Mouse (Mus musculus): Measurements from ENCODE around the gene Zfp524. TPM values are rescaled to one million over a fixed set of nuclear protein-coding genes. Genes with fewer than 3 reads are reported as not detected.

Gene Zfp524
- total RNA-seq, 2 experiments from 2014 or later = 7.8 to 9.4 TPM

- intact Hi-C loops (cut with DNase I) = no loop called here
Measured at GRCm38 (mm10) chr7:5038940-5039339, 24.7 kb downstream of the Zfp524 start.

DNA sequence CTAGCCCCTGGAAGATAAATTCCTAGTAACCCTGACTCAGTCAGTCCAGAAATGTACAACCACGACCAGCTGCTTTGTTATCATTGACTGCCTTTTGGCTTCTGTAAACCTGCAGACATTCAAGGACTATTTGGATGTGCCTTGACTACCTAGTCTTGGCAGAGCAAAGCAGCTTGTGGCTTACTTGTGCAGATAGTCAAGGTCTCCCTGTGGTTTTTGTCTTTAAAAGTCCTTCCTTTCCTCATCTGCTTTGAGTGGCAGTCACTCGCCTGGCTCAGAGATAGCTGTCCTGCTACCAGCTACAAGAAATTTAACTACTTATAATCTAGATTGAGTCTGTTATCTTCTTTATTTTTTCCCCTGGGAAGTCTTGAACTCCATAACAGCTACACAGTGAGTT, 30.8 kb downstream of the Zfp524 start:
- intact Hi-C loops (cut with DNase I) = no loop called here
- DNase-seq = no peak

More at GRCm38 (mm10) chr7:5038940-5039339, 24.7 kb downstream of the Zfp524 start:
- no peak for DNase-seq

- no peak for DNase-seq
- intact Hi-C loops (cut with DNase I) = no loop called here
Measured at GRCm38 (mm10) chr7:5046112-5046511, 31.9 kb downstream of the Zfp524 start.

DNA sequence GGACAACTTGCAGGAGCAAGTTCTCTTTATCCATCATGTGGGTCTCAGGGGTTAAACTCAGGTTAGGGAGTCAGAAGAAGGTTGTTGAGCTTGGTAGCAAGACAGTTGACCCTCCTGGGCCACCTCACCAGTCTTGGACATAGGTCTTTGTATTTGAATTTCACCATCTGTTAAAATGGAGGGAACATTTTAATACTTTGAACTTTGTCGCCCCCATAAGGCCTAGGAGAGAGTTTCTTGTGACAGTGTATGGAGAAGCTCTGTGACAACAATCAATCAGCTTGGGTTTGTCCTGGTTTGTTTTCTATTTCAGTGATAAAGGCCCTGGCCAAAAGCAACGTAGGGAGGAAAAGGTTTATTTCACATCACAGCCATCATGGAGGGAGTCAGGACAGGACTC, 33.1 kb downstream of the Zfp524 start:
- DNase-seq = peak; percentile 53 to 68
- intact Hi-C loops (cut with DNase I) = loop anchor here (1.0 kb wide), 1 partner anchor 104 kb away; no protein-coding TSS in a partner anchor

DNA sequence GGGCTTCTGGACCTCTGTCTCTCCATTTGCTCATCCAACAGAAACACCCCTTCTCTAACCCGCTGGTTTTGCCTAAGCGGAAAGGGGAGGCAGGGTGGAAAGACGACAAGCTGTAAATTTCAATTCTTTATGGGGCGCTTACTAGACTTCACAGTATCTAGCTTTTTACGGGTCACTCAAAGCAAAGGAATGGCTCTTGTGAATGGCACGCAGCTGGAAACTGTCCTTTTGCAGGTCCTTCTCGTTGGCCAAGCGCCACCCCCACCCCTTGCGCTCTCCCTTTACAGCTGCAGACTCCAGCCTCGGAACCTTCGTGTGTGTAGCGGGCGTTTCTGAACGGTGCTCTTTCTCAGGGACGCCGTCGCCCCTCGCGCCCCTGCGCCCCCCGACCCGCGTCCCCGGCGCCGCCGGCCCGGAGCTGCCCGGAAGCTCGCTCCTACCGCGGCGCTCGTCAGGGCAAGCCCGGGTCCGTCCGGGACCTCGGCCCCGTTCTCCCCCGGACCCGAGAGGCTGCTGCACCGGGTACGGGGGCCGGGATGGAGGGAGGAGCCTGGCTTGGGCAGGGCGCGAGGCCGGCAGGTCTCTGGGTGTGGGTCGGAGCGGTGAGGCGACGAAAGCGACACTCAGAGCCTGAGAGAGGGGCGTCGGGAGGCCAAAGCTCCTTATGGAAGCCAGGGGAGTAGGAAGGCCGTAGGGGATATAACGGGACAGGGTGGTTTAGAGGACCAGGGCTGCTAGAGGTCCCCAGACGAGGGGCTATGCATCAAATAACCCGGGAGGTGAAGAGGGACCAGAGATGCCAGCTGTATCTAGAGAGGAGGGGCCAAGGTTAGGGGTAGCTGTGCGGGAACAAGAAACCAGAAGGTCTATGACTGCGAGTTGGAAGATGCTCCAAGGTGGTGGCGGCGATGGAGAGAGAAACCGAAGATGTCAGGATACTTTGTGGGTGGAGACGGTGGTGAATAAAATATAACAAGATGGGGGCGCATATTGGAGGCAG, 37.3 kb downstream of the Zfp524 start, which contains the start of gene Zfp580:
Gene Zfp580, plus strand, starts transcription at position 346 of the 1,000 bp plus-strand sequence.
- peak; percentile 83 to 87 for DNase-seq
- intact Hi-C loops (cut with DNase I) = loop anchor here (2.0 to 10.0 kb wide), 2 partner anchors 55 to 367 kb away; partner anchors contain the start of genes Hspbp1 and Zfp579

DNA sequence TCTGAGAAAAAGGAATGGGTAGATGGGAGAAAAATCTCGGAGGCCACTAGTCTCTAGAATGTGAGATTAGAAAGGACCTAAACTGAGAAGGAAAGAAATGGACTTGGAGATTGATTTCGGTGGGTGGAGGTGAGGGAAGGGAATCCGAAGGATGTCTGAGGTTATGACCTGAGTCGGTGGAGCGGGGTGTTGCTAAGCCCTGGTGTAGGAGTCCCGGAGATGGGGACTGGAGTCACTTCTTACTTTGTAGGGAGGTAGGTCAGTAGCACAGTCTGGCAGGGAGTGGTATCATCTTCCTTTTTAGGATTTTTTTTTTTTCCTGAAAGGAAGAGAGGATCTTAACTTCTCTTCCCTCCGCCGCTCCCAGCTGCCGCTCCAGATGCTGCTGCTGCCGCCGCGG, 38.2 kb downstream of the Zfp524 start:
- intact Hi-C loops (cut with DNase I) = loop anchor here (10.0 kb wide), 1 partner anchor 368 kb away; the partner anchor contains the start of gene Hspbp1
- DNase-seq = no peak

GRCm38 (mm10) chr7:5052931-5053343, 38.7 kb downstream of the Zfp524 start:
- intact Hi-C loops (cut with DNase I) = loop anchor here (10.0 kb wide), 1 partner anchor 368 kb away; the partner anchor contains the start of gene Hspbp1
- DNase-seq = no peak

DNA sequence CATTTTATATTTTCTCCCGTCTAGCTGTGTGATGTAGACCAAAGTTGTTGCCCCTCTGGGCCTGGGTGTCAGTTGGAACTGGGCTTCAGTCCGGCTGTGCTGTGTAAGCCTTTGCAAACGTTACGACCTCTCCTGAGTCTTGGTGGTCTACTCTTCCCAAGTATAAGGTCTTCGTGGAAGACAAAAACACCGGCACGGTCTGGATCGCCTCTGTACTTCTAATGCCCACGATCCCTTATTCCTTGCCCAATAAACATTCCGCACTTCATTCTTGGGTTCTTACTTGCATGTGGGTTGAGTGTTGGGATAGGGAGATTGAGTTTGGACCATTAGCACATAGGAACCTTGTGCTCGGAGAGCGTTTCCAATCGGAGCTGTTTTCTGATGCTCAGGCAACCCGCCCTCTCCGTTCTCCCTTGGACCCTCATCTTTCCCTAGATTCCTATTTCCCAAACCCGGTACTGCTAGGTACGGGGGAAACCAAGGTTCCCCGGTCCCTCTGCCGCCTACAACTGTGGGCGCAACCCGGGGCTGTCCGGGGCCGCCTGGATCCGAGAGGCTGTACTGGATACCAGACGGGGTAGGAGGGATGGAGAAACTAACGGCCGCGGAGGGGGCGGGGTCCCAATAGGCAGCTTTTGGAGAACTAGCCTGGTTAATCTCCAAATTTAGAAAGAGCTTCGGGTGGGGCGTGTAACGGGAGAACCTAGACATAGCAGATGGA, 39.4 kb downstream of the Zfp524 start:
- DNase-seq = no peak
- intact Hi-C loops (cut with DNase I) = loop anchor here (10.0 kb wide), 1 partner anchor 369 kb away; the partner anchor contains the start of gene Hspbp1

DNA sequence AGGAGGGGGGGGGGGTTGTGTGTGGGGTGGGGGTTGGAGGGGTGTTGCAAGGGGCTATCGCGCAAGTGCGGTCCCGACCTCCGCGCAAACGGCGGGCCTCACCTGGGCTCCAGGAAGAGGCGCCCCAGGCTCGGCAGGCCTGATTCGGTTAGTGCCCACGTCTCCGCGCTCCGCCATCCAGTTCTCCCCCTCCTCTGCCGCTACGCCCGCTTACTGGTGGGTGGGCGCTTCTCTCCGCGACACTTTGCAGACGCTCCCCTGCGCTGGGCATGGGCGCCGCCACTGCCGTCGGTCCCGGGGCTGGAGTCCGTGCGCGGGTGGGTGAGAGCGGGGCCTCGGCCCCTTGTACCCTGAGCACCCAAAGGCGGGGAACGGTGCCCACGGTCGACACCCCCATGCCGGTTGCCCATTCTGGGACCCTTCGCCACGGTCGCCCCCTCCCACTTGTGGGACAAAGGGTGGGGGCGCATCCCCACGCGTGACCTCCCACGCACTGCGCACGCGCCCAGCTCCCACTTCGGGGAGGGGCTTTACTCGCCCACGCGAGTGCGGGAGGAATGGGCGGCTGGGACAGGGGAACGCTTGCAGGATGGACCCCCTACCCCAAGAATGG, 42.5 kb downstream of the Zfp524 start:
- no peak for DNase-seq
- intact Hi-C loops (cut with DNase I) = loop anchor here (10.0 kb wide), 1 partner anchor 372 kb away; the partner anchor contains the start of gene Hspbp1

DNA sequence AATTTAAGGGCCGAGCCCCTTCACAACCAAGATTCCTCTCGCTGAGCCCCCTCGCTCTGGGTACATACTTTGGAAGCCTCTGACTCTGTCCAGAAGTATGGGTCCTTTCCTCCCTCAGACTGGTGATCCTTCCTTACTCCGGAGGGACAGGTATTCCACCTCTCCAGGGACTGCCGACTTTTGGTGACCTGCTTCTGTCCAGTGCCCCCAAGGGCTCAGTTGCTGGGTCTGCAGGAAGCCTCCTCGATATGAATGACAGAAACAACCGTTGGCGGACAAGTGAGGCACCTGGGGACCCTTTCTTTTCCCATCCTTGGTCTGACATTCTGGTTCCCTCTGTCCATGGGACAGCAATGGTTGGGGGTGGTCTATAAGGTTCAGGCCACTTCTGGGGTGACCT, 43.2 kb downstream of the Zfp524 start:
- intact Hi-C loops (cut with DNase I) = loop anchor here (10.0 kb wide), 1 partner anchor 373 kb away; the partner anchor contains the start of gene Hspbp1

DNA sequence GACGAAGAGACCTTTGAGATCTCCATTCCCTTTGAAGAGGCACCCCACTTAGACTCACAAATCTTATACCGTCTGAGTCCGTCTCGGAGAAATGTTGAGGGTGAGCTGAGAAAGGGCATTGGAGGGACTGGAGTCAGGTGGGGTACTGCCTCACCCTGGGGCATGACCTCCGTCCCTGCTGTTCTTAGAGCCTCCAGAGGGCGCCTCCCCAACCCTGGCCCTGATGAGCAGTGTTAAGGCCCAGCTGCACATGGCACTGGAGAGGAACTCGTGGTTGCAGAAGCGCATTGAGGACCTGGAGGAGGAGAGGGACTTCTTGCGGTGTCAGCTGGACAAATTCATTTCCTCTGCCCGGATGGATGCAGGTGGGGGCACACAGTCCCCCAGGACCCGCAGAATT, 43.6 kb downstream of the Zfp524 start:
- intact Hi-C loops (cut with DNase I) = loop anchor here (10.0 kb wide), 1 partner anchor 373 kb away; the partner anchor contains the start of gene Hspbp1
- DNase-seq = no peak

More for the DNA sequence above, 43.2 kb downstream of the Zfp524 start:
- no peak for DNase-seq

DNA sequence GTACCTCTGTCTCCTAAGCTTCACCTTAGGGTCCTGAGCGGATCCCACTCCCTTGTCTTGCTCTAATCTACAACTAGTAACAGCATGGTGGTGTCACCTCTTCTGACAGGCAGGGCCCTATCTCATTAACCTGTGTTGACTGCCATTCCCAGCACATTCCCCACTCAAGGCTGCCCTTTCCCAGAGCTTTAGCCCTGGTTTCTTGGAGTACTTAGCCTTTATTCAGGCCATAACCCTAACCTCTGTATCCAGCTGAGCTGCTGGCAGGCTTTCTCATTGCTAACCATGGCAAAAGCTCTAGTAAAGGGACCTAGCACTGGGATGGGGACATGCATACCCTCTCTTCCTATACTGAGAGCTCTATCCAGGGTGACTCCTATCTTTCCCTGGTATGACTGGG, 44.4 kb downstream of the Zfp524 start:
- no peak for DNase-seq

DNA sequence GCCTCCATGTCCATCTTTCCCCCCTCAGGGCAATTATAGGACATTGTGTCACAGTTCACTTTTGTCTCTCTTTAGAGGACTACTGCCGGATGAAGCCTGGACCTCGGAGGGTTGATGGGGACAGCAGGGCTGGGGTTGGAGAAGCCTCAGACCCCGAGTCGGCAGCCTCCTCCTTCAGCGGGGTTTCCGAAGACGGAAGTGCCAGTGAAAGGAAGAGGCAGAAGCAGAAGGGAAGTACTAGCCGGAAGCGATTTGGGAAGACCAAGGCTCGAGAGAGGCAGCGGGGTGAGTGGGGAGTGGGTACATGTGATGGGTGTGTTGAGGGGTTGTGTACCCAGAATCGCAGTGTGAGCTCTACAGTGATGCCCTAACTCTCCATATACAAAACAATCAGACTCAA, 45.2 kb downstream of the Zfp524 start:
- intact Hi-C loops (cut with DNase I) = loop anchor here (10.0 kb wide), 1 partner anchor 375 kb away; the partner anchor contains the start of gene Hspbp1
- no peak for DNase-seq

More for the DNA sequence above, 44.4 kb downstream of the Zfp524 start:
- intact Hi-C loops (cut with DNase I) = loop anchor here (10.0 kb wide), 1 partner anchor 374 kb away; the partner anchor contains the start of gene Hspbp1

DNA sequence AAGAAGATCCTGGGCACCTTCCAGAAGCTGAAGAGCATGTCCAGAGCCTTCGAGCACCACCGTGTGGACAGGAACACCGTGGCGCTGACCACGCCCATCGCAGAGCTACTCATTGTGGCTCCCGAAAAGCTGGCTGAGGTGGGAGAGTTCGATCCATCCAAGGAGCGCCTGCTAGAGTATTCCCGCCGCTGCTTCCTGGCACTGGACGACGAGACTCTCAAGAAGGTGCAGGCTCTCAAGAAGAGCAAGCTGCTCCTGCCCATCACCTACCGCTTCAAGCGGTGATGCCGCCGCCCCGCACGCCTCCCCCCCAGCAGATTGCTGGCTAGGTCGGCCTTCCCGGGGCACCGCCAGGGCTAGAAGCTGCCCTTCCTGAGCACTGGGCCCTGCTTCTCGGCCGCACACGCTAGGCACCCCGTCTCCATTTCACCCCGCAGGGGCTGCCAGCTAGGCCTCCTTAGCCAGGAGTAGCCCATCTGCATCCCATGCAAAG, 46.1 kb downstream of the Zfp524 start:
- intact Hi-C loops (cut with DNase I) = loop anchor here (2.0 to 5.0 kb wide), 3 partner anchors 45 to 248 kb away; partner anchors contain the start of genes Fiz1, Gm44973, Ube2s and Zfp524
- DNase-seq = peak; percentile 85 to 86

- intact Hi-C loops (cut with DNase I) = loop anchor here (2.0 to 5.0 kb wide), 3 partner anchors 46 to 249 kb away; partner anchors contain the start of genes Fiz1, Gm44973, Ube2s and Zfp524
- DNase-seq = peak; percentile 99
Measured at GRCm38 (mm10) chr7:5060944-5061773, 46.9 kb downstream of the Zfp524 start.

DNA sequence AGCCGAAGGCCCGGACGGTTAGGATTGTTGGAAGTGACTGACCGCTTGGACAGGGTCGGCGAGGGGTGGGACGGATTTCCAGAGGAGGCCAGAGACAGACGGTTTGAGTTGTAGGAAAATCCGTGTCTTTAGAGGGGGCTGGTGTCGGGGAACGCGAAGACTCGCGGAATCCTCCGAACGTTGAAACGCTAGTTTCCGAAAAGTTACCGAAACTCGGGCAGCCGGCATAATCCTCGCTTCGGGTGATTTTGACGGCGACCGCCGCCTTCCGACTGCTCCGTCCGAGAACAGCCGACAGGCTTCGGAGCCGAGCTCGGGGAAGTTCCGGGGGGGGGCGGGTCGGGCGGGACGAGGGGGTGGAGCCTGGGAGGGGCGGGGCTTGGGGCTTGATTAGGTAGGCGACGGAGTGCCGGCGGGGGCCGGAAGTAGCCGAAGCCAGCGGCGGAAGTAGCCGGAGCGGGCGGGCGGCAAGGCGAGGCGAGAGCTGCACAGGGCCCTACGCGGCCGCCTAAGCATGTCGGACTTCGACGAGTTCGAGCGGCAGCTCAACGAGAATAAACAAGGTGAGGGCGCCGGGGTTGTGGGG, 47.7 kb downstream of the Zfp524 start, which contains the start of gene U2af2:
Gene U2af2, plus strand, starts transcription at position 370 of the 586 bp plus-strand sequence.
- intact Hi-C loops (cut with DNase I) = loop anchor here (2.0 to 5.0 kb wide), 3 partner anchors 47 to 250 kb away; partner anchors contain the start of genes Fiz1, Gm44973, Ube2s and Zfp524
- DNase-seq = peak; percentile 96

- intact Hi-C loops (cut with DNase I) = loop anchor here (1.0 to 5.0 kb wide), 2 partner anchors 18 to 250 kb away; partner anchors contain the start of genes Epn1 and Ube2s
- DNase-seq = peak; percentile 74 to 83
Measured at GRCm38 (mm10) chr7:5062360-5063001, 48.3 kb downstream of the Zfp524 start.

Data from heart, postnatal 10 days (tissue).